Mouse (Mus musculus) erythroblast, embryonic 14.5 days (primary cell): ENCODE results near the gene Fsd1.

Source experiments
- GATA1 ChIP-seq: IDR thresholded peaks from 2 replicates; pipeline ENCODE4 v1.6.1; 2012; ENCODE audit warnings: low read length, inconsistent platforms, mixed read lengths
- TAL1 ChIP-seq: IDR thresholded peaks from 3 replicates; pipeline ENCODE4 v1.6.1; 2012; ENCODE audit warnings: low read length, inconsistent platforms, mixed read lengths

DNA sequence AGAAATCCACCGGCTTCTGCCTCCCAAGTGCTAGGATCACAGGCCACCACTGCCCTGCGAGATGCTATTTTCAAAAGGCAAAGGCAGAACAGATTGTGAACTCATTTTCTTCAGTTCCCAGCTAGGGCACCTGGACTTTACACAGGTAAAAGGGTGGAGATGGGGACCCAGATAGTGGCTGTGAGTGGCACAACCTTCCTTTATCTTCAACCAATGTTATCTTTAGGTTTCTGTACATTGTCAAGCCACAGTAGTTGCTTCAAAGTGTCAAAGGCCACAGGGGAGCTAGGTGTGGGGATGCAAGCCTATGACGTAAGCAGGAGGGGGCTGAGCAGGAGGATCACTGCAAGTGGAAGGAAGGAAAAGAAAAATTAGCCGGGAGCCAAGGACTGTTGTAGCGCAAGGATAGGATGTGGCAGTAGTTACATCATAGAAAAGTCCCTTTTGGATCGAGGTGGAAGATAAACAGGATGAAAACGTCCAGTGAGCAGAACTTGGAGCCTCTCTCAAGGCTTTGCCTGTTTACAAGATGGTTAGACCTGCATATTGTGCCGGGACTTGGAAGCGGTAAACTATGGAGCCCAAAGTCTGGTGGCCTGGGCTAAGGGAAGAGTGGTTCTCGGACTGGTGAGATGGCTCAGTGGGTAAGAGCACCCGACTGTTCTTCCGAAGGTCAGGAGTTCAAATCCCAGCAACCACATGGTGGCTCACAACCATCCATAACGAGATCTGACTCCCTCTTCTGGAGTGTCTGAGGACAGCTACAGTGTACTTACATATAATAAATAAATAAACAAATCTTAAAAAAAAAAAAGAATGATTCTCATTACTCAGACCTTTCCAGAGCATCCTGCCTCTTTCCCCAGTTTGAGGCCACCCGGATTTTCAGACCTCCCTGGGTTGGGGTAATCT lies 21.4 kb downstream of the Fsd1 start:
- TF ChIP-seq GATA1 (no peak), TAL1 (no peak)
